Mouse (Mus musculus): ENCODE results near the gene Psmc3ip.

DNA sequence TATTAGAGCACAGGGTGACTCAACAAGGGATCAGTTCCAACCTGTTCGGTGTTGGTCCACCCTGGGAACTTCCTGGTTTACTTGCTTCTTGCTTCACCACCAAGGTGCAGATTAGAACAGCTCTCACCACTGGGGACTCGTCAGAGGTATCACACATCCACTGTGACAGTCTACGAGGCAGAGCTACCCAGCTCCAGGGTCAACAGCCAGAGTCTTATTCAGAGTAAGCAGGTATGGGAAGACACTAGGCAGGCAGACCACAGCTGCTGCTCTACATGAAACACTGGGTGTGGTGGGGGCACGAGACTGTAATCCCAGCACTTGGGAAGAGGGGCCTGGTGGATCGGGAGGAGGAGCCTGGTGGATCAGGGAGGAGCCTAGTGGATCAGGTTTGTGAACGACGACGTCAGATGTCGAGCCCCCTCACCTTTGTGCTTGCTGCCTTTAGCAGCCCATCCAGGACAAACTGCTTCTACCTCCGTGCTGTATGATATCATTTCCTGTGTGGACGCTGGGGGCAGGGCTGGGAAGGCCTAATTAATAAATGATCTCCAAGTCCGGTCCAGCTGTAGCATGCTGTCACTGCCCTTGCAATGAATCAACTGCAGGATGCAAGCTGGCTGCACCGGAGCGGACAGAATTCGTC is 43.4 kb upstream of the Psmc3ip start:
- TF ChIP-seq POLR2A (IDR thresholded peaks at IDR 0.05; ENCODE audit: insufficient read depth, low read depth, low read length), result no peak
- TF ChIP-seq CTCF (IDR thresholded peaks at IDR 0.05; ENCODE audit: insufficient read depth, low read depth, low read length), result no peak

Data from olfactory bulb, adult 2 months (tissue).